Mouse (Mus musculus): ENCODE measurements around the gene Slc3a2.

DNA sequence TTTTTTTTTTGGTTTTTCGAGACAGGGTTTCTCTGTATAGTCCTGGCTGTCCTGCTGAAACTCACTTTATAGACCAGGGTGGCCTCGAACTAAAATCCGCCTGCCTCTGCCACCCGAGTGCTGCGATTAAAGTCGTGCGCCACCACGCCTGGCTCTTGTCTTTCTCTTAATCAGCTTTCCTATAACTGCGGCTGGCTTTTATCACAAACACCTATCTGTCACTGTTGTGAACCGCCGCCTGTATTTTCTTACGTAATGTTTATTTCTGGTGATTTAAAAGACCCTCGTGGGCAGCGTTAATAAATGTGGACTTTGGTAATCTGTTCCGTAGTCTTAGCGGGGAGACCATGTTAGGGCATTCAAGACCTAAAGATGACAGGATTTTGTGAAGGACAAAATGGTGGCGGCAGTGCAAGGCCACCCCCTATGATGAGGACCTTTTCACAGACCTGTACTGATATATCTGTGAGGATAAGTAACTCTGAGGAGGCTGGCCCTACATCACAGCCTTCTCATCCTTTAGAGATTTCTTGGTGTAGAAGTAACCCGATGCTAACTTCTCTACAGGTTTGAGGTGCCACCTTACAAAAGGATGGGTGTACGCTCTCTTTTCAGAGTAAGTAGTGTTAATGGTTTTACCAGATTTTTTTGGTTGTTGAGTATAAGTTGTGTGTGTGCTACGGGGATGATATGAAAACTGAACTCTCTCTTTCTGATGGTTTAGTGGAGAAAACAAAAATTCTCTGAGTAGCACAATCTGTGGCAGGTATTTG, 591 bp upstream of the Slc3a2 start:
- no peak for TF ChIP-seq EP300 (IDR thresholded peaks at IDR 0.05; ENCODE audit: low read length)
- no peak for TF ChIP-seq SMC3 (IDR thresholded peaks at IDR 0.05; ENCODE audit: low read depth, low read length)
- no peak for TF ChIP-seq MEF2A (IDR thresholded peaks at IDR 0.05; ENCODE audit: borderline replicate concordance, low read depth, low read length)
- TF ChIP-seq HCFC1 (IDR thresholded peaks at IDR 0.05; ENCODE audit: low read depth, low read length), result no peak; the same call in 1 of the 2 replicates
- no peak for TF ChIP-seq ETS1 (conservative IDR thresholded peaks at IDR 0.05; ENCODE audit: low read depth, low read length)
- TF ChIP-seq POLR2A (IDR thresholded peaks at IDR 0.05; ENCODE audit: low read depth, low read length), result peak; percentile 35
- no peak for TF ChIP-seq TCF12 (IDR thresholded peaks at IDR 0.05; ENCODE audit: low read depth, low read length)
- TF ChIP-seq CTCF (conservative IDR thresholded peaks at IDR 0.05 in 1 of 2, IDR thresholded peaks at IDR 0.05 in 1 of 2; ENCODE audit: low read depth in 2 of 2, low read length in 2 of 2), result no peak
- no peak for TF ChIP-seq KAT2A (IDR thresholded peaks at IDR 0.05; ENCODE audit: insufficient replicate concordance, low read length)
- no peak for TF ChIP-seq USF2 (conservative IDR thresholded peaks at IDR 0.05; ENCODE audit: low read depth, low read length)
- peak; percentile 43; the same call in 1 of the 2 replicates for TF ChIP-seq ZNF384 (IDR thresholded peaks at IDR 0.05; ENCODE audit: low read depth, low read length)
- no peak; the same call in 1 of the 2 replicates for TF ChIP-seq SIN3A (IDR thresholded peaks at IDR 0.05; ENCODE audit: low read length)
- peak; percentile 58; the same call in 1 of the 2 replicates for TF ChIP-seq RCOR1 (conservative IDR thresholded peaks at IDR 0.05; ENCODE audit: low read depth, low read length)
- peak; percentile 15; the same call in 1 of the 2 replicates for TF ChIP-seq MXI1 (IDR thresholded peaks at IDR 0.05; ENCODE audit: low read depth, low read length)

Measured in CH12.LX (cell line).